Mouse (Mus musculus) kidney, adult 2 months (tissue): ENCODE data around the gene Ppp1r3c. TPM values are rescaled to one million over a fixed set of nuclear protein-coding genes. Genes with fewer than 3 reads are reported as not detected.

Experiments
- DNase-seq: peaks from one replicate; pipeline ENCODE4 v3.0.0; 2021
- H3K27ac ChIP-seq: fragments of 200-500 bp; 2 replicates; pipeline ENCODE4 v1.5.1; 2012; ENCODE audit warnings: low read depth, low read length, control low read depth, inconsistent platforms; ENCODE audit not compliant: insufficient read depth
- H3K27me3 ChIP-seq: fragments of 200-500 bp; replicated peaks from 2 replicates; pipeline ENCODE4 v1.6.1; 2012; ENCODE audit warnings: mild to moderate bottlenecking, moderate library complexity, low read length, inconsistent platforms; ENCODE audit not compliant: control insufficient read depth, insufficient read depth
- H3K36me3 ChIP-seq: fragments of 200-500 bp; 2 replicates; pipeline ENCODE4 v1.6.1; 2012; ENCODE audit warnings: mild to moderate bottlenecking, moderate library complexity, low read length, inconsistent platforms; ENCODE audit not compliant: control insufficient read depth, insufficient read depth
- H3K4me1 ChIP-seq: fragments of 200-500 bp; 2 replicates; pipeline ENCODE4 v1.6.1; 2011; ENCODE audit warnings: low read length; ENCODE audit not compliant: control insufficient read depth, insufficient read depth
- H3K4me3 ChIP-seq: fragments of 200-500 bp; 2 replicates; pipeline ENCODE4 v1.5.1; 2011; ENCODE audit warnings: mild to moderate bottlenecking, low read depth, low read length, control low read depth; ENCODE audit not compliant: insufficient read depth
- CTCF ChIP-seq: fragments of 200-500 bp; conservative IDR thresholded peaks from 2 replicates; pipeline ENCODE4 v1.5.1; 2011; ENCODE audit warnings: low read depth, mild to moderate bottlenecking, control low read depth, low read length, moderate library complexity, mixed read lengths; ENCODE audit not compliant: insufficient read depth, insufficient read length
- POLR2A ChIP-seq: fragments of 200-500 bp; IDR thresholded peaks from one replicate; pipeline ENCODE4 v1.6.1; 2011; ENCODE audit warnings: low read depth, low read length, control low read depth
- WGBS: fragments of 180-500 bp; shearing (Covaris S2); methylation state at CpG from one replicate; pipeline ENCODE4 v1.1.7; 2018; 5-methylcytosine and 5-hydroxymethylcytosine counted together
- polyA plus RNA-seq: library from polyadenylated mRNA; depleted of rRNA; stranded (reverse); fragments of >200 nt; gene quantifications from 2 replicates; pipeline ENCODE4 v1.2.3, GENCODE M21; 2012; rRNA removed

The Ppp1r3c gene
- polyA plus RNA-seq: 3.0 and 4.6 TPM in 2 replicates

DNA sequence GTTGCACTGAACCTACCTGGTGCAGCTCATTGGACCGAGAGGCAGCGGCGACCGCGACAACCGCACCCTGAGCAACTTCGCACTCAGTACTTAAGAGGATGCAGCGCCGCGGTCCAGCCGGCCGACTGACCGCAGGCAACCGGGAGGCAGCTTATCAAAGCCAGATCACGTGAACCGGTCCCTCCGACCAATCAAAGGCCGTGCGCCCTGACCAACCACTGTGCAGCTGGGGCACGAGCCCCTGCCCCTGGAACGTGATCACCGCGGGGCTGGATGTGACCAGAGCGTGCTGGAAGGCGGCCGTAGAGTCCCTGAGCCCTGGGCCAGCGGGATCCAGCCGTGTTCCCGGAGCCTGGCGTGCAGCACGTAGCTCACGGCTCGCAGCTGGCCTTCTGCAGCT, at the start of gene Ppp1r3c:
Ppp1r3c (minus strand) TSS at position 117 of the 400 bp plus-strand sequence.
- WGBS: under 1% methylated on average over 33 of the region's 33 CpGs
- no peak within 1 kb of the TSS; the same call in 1 of the 2 replicates for H3K27ac ChIP-seq
- TF ChIP-seq CTCF (no peak), POLR2A (peak; percentile 67)
- no peaks in the 10 kb centered on the region for H3K4me1 ChIP-seq
- DNase-seq: peak; percentile 94
- H3K4me3 ChIP-seq: peak within 1 kb of the TSS; percentile 40
- no peaks in the 10 kb centered on the region for H3K36me3 ChIP-seq
- H3K27me3 ChIP-seq: no peaks in the 10 kb centered on the region

DNA sequence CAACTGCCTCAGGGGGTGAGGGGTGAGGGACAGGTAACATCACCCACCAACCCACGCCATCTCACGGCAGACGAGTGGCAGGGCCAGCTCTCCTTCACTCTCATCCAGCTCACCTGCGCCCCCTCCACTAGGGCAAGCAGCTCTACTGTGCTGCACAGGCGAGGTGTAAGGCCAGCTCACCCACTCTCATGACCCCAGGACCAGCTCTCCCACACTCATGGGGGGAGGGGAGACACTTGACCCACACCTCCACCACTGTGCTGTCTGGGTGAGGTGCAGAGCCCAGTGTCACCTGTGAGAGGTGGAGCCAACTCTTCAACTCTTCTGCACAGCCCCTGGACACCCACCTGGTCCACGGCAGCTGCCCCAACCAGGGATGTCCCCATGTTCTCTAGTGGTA, 46.7 kb upstream of the Ppp1r3c start:
- Histone ChIP-seq H3K27ac (no peak overlapping the region), H3K36me3 (no peaks in the 10 kb centered on the region), H3K4me3 (no peak overlapping the region), H3K27me3 (no peaks in the 10 kb centered on the region), H3K4me1 (no peaks in the 10 kb centered on the region; the same call in 1 of the 2 replicates)
- no peak for DNase-seq
- 90% methylated on average over 6 of the region's 6 CpGs for WGBS
- no peak for TF ChIP-seq POLR2A
- TF ChIP-seq CTCF: no peak

DNA sequence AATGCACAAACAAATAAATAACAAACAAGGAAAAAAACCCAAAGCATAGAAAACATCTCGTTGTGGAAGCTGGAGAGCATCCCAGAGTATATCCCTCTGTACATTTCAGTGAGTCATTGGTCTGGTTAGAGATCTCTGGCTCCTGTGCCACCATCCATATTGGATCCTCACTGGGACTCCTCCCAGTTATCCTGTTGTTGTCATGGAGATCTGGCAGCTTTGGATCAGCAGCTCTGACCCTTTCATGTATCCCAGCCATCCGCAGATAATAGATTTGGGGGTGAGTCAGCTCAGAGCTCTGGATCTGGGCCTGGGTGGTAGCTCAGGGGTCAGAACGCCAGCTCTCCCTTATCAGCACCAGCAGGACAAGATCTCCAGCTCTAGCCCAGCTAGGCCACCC, 46.1 kb upstream of the Ppp1r3c start:
- Histone ChIP-seq H3K36me3 (no peaks in the 10 kb centered on the region), H3K4me1 (no peaks in the 10 kb centered on the region; the same call in 1 of the 2 replicates), H3K4me3 (no peak overlapping the region), H3K27me3 (no peaks in the 10 kb centered on the region), H3K27ac (no peak overlapping the region)
- DNase-seq: no peak
- 79% methylated on average over 3 of the region's 3 CpGs for WGBS
- TF ChIP-seq CTCF: no peak
- no peak for TF ChIP-seq POLR2A

DNA sequence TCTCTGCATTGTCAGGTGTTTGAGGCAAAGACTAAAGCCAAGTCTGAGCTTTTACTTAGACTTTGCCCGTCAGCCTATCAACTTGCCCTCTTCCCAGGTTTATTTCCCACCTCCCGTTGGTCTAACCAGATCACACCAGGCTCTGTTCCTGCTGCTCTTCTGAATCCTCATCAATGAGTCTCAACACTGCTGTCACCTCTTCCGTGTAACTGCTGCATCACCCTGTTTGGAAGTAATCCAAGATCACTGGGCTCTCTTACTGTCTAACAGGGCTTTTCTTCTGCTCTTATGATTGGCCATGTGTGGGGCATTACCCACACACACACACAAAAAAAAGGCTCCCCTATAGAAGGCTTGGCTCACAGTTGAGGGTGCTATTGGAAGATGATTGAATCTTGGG, 45.5 kb upstream of the Ppp1r3c start:
- peak; percentile 5 for DNase-seq
- WGBS: 66% methylated on average over 3 of the region's 3 CpGs
- Histone ChIP-seq H3K36me3 (no peaks in the 10 kb centered on the region), H3K27ac (no peak overlapping the region), H3K4me1 (no peaks in the 10 kb centered on the region; the same call in 1 of the 2 replicates), H3K27me3 (no peaks in the 10 kb centered on the region), H3K4me3 (no peak overlapping the region)
- TF ChIP-seq POLR2A (no peak), CTCF (no peak)

DNA sequence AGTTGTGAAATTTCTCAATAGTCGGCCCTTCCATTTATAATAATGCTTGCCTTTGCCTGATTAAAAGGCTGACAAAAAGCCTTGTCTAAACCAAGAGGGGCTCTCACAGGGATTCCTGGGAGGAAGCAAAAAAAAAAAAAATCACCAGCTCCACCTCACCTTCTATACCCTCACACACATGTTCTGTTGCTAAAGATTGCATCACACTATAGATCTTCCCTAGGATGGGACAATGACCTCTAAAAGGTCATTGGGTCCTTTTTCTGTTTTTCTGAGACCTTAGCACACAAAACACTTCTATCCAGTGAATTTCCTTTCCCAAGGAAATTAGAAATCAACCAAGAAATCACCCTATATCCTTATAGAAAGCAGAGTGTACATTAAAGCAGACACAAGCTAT, 43.9 kb upstream of the Ppp1r3c start:
- H3K27me3 ChIP-seq: no peaks in the 10 kb centered on the region
- DNase-seq: no peak
- no peak for TF ChIP-seq POLR2A
- no peak for TF ChIP-seq CTCF
- no peak overlapping the region for H3K27ac ChIP-seq
- no peaks in the 10 kb centered on the region for H3K36me3 ChIP-seq
- H3K4me1 ChIP-seq: no peaks in the 10 kb centered on the region; the same call in 1 of the 2 replicates
- H3K4me3 ChIP-seq: no peak overlapping the region
- WGBS: 71% methylated on average over 1 of the region's 1 CpGs

DNA sequence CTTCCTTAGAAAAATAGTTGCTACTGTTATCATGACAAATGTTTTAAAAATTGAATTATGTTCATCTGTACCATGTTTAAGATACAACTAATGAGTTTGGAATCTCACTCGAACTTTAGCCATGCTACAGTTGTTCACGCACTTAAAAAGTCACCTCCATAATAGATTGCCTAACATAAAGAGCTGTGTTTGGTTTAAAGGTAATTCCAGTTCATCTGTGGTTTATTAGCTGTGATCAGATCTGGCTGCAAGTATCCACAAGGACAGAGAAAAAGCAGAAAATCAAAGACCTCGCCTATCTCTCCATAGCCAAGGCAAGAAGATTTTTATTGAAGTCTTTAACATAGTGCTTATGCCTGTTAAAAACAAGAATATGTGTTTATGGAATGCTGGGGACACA, 43.3 kb upstream of the Ppp1r3c start:
- Histone ChIP-seq H3K4me1 (no peaks in the 10 kb centered on the region; the same call in 1 of the 2 replicates), H3K27ac (no peak overlapping the region), H3K36me3 (no peaks in the 10 kb centered on the region), H3K27me3 (no peaks in the 10 kb centered on the region), H3K4me3 (no peak overlapping the region)
- no peak for DNase-seq
- 73% methylated on average over 3 of the region's 3 CpGs for WGBS
- no peak for TF ChIP-seq CTCF
- TF ChIP-seq POLR2A: no peak

DNA sequence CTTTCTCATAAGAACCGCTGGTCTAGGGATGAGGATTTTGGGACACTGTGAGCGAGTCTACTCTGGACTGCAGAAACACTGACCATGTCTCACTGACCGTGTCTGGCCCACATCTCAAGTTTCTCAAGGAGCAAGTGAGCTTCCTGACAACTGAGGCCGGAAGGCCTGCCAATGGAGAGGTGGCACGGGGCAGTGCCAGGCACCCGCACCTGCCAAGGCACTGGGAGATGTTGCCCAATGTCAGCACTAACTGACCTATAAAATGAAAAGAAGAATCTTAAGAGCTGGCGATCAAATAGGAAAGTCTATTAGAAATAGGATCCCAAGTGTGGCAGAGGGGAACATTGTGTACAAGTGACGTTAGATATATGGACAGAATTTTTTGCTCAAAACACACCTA, 39.1 kb upstream of the Ppp1r3c start:
- H3K27me3 ChIP-seq: no peaks in the 10 kb centered on the region
- no peaks in the 10 kb centered on the region for H3K36me3 ChIP-seq
- WGBS: 86% methylated on average over 8 of the region's 8 CpGs
- no peak for DNase-seq
- no peak overlapping the region for H3K4me3 ChIP-seq
- no peak overlapping the region for H3K27ac ChIP-seq
- TF ChIP-seq POLR2A: no peak
- TF ChIP-seq CTCF: no peak
- H3K4me1 ChIP-seq: no peaks in the 10 kb centered on the region

GRCm38 (mm10) chr19:36773716-36774459, 37.4 kb upstream of the Ppp1r3c start:
- WGBS: 85% methylated on average over 8 of the region's 8 CpGs
- TF ChIP-seq CTCF (no peak), POLR2A (no peak)
- Histone ChIP-seq H3K36me3 (no peaks in the 10 kb centered on the region), H3K4me3 (no peak overlapping the region), H3K4me1 (no peaks in the 10 kb centered on the region), H3K27me3 (no peaks in the 10 kb centered on the region), H3K27ac (no peak overlapping the region)
- DNase-seq: no peak
